Mouse (Mus musculus): Measurements from ENCODE around the gene Wbp2nl. TPM values are rescaled to one million over a fixed set of nuclear protein-coding genes. Genes with fewer than 3 reads are reported as not detected.
A peak's percentile ranks its signal among the peaks of the same experiment; 100 is the strongest.
"Not testable (repeated sequence)": the region's sequence is repeated elsewhere in the genome, so short reads cannot be mapped to it uniquely, and the experiment has no call there.

Wbp2nl gene
- total RNA-seq, 1 experiment from 2014 or later: not detected

DNA sequence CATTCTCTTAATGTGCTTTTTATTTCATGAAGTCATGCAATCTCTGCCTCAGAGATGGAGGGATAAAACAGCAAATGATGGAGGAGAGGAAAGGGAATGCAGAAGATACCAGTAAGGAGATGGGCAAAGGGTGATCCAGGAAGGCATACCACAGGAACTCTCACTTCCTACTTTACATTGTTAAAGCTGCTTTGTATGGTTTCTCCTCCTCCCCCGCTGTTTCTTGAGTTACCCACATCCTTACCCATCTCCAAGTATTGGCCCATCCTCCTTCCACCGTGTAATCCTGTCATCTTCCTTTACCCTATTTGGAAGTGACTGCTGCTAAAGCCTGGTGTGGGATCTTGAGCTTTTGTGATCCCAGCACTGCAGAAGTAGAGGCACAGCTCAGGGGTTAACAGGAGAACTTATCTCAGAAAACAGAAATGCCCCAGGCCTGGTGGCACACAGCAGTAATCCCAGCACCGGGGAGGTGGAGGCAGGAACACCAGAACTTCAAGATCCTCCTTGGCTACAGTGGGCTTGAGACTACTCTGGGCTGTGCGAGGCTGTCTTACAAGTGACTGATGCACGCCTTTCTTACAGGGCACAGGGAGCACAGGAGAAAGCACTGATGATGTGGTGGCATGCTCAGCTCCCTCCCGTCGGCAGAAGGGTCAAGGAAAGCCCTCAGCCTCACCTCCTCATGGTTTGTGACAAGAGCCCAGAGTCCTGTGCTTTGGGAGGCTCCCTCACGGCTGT lies 49.7 kb downstream of the Wbp2nl start:
- DNase-seq: no peak

DNA sequence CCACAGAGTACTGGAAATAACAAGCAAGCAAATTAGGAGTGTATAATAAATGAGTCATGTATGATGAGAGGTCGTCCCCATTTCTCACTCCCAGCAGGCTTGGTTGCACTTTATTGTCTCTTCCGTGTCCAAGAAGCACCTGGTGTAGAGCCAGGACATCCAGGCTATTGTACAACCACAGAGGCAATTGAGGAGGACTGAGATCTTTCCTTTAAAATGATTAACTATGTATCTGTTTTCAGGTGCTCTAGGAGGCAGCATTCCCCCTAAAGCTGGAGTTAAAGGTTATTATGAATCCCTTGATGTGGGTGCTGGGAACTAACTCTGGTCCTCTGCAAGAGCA lies 50.2 kb downstream of the Wbp2nl start:
- no peak for DNase-seq

- no peak for DNase-seq
These were observed 51.6 kb downstream of the Wbp2nl start for GRCm38 (mm10) chr15:82350349-82350748.

GRCm38 (mm10) chr15:82351480-82351879 lies 52.7 kb downstream of the Wbp2nl start:
- no peak for DNase-seq

GRCm38 (mm10) chr15:82353078-82353744 lies 54.5 kb downstream of the Wbp2nl start:
- DNase-seq: no peak

- no peak for DNase-seq
These were observed 55.0 kb downstream of the Wbp2nl start for GRCm38 (mm10) chr15:82353745-82354113.

DNA sequence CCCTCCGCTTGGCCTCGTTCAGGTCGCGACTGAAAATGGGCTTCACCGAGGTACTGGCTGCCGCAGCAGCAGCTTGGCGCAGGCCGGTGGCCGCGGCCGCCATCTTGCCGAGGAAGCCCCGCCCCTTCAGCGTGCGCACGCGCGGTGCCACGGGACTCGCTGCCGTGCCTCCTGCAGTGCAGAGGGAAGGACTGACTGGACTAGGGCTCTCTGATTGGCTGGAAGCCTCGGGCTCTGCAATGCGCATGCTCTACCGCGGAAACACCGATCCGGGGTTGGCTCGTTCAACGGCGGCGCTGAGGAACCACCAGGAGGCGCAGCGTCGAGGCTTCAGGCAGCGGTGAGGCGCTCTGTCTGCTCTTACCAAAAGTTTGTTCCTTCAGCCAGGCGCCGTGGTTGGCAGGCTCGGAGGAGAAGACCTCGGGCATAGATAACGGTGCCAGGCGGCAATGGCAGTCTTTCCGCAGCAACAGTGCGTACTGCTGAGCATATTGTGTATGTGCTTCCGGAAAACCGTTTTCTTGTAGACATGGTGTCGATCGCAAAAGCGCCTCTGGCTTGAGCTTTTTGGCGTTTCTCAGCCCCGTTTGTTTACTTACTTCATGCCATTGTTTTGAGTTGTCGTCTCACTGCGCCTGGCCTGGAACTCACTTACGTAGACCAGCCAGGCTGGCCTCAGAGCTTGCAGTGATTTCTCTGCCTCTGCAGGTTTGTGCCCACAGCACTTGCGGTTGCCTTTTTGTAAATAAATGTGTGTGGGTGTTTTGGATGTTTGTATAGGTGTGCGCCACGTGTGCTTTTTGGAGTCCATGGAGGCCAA lies 55.6 kb downstream of the Wbp2nl start, which contains the start of gene Ndufa6:
Gene Ndufa6 (minus strand): TSS at position 197 of the 820 bp plus-strand sequence.
- DNase-seq: peak; percentile 97

DNA sequence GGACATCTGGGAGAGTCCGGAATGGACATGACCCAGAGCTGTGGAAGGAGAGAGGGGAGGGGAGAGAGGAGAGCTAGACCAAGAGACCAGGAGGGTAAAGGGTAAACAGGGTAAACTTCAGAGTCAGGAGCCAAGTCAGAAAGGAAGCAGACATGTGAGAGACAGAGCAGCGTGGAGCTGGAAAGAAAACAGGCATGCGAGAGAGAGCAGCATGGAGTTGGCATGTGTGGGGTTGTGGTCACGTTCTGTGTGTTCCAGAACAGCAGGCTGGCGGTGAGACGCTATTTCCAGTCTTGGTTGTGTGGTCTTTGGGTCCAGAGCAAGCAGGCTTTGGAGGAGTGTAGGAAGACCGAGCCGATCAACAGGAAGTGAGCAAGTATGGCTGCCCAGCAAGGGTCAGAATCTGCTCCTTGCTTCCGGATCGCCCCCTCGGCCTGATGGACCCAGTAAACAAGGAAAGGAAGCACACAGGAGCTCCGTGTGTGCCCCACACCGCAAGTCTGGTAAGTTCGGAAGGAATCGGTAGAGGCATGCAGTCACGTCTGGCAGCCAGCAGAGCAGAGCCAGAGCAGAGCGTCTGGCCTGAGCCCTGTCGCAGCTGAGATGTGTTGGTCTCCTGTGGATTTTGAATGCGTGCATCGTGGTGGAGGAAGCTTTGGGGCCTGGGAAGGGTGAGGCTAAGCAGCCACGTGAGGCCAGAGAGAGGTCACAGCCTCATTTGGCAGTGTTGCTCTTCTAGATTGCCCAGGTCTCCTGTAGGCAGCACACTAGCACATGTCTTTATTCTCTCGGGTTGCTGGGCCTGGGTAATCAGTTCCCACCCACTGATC lies 59.9 kb downstream of the Wbp2nl start:
- no peak for DNase-seq

- no peak for DNase-seq
These were observed 62.8 kb downstream of the Wbp2nl start for GRCm38 (mm10) chr15:82361459-82362018.

DNA sequence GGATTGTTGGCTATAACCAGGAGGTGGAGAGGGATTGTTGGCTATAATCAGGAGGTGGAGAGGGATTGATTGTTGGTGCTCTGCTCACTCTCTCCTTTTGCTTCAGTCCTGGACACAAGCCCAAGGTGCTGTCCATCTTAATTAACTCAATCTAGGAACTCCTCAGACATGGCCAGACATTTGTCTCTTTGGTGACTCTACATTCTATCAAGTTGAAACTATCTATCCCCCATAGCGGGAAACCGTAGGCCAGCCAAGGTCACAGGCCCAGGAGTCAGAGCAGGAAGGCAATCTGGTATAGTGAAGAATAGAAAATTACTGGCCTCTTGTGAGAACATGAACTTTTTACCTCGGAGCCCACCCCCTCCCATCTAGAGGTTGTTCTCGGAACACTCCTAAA lies 63.5 kb downstream of the Wbp2nl start:
- DNase-seq: no peak

GRCm38 (mm10) chr15:82363801-82364200 lies 65.0 kb downstream of the Wbp2nl start:
- DNase-seq: not testable (repeated sequence)

Other genes with a start within 250 kb of the Wbp2nl start
- not detected in 2 replicates for gene 4930407I10Rik, start 239.8 kb upstream of the Wbp2nl start, total RNA-seq (2021)
- 2.8 and 4.3 TPM in 2 replicates for gene Mei1, start 229.0 kb upstream of the Wbp2nl start, total RNA-seq (2021)
- 11.2 and 11.3 TPM in 2 replicates for gene Ccdc134, start 171.0 kb upstream of the Wbp2nl start, total RNA-seq (2021)
- 85.2 and 95.5 TPM in 2 replicates for gene Srebf2, start 151.8 kb upstream of the Wbp2nl start, total RNA-seq (2021)
- gene Shisa8, start 86.1 kb upstream of the Wbp2nl start, total RNA-seq (2021): 0.24 and 0.48 TPM in 2 replicates
- gene Tnfrsf13c, start 74.6 kb upstream of the Wbp2nl start, total RNA-seq (2021): 0.21 TPM in 1 of 2 replicates, not detected in the other
- 5.9 and 7.5 TPM in 2 replicates for gene Cenpm, start 54.2 kb upstream of the Wbp2nl start, total RNA-seq (2021)
- gene 1500009C09Rik, start 46.6 kb upstream of the Wbp2nl start, total RNA-seq (2021): 0.62 TPM in 1 of 2 replicates, not detected in the other
- gene Sept3, start 24.1 kb upstream of the Wbp2nl start, total RNA-seq (2021): 3.0 and 4.3 TPM in 2 replicates
- gene Naga, start 40.0 kb downstream of the Wbp2nl start, total RNA-seq (2021): 71.5 and 75.4 TPM in 2 replicates
- 0.49 and 1.0 TPM in 2 replicates for gene Pheta2, start 40.0 kb downstream of the Wbp2nl start, total RNA-seq (2021)
- 176 and 192 TPM in 2 replicates for gene Smdt1, start 40.0 kb downstream of the Wbp2nl start, total RNA-seq (2021)
- gene Ndufa6, start 55.4 kb downstream of the Wbp2nl start, total RNA-seq (2021): 531 and 557 TPM in 2 replicates
- gene Cyp2d22, start 81.3 kb downstream of the Wbp2nl start, total RNA-seq (2021): 40.4 and 48.4 TPM in 2 replicates
- 0.27 TPM in 1 of 2 replicates, not detected in the other for gene Cyp2d11, start 95.1 kb downstream of the Wbp2nl start, total RNA-seq (2021)
- 0.55 and 9.2 TPM in 2 replicates for gene Cyp2d10, start 108.2 kb downstream of the Wbp2nl start, total RNA-seq (2021)
- 3.7 TPM in 1 of 2 replicates, not detected in the other for gene Cyp2d9, start 134.5 kb downstream of the Wbp2nl start, total RNA-seq (2021)